Mouse (Mus musculus) thymus, adult 2 months (tissue): ENCODE results near the gene Wdr31. TPM values are rescaled to one million over a fixed set of nuclear protein-coding genes. Genes with fewer than 3 reads are reported as not detected.
A peak's percentile ranks its signal among the peaks of the same experiment; 100 is the strongest.

Source experiments
- DNase-seq: peaks from one replicate; pipeline ENCODE4 v3.0.0; 2021
- H3K27ac ChIP-seq: fragments of 200-500 bp; 2 replicates; pipeline ENCODE4 v1.5.1; 2012; ENCODE audit warnings: low read length, control low read depth; ENCODE audit not compliant: control insufficient read depth, insufficient read depth
- H3K27me3 ChIP-seq: fragments of 200-500 bp; 2 replicates; pipeline ENCODE4 v1.6.1; 2012; ENCODE audit warnings: mild to moderate bottlenecking, low read length, moderate library complexity, mixed read lengths; ENCODE audit not compliant: control insufficient read depth, insufficient read depth
- H3K36me3 ChIP-seq: fragments of 200-500 bp; 2 replicates; pipeline ENCODE4 v1.6.1; 2012; ENCODE audit warnings: mild to moderate bottlenecking, low read length, moderate library complexity; ENCODE audit not compliant: control insufficient read depth, insufficient read depth
- H3K4me1 ChIP-seq: fragments of 200-500 bp; replicated peaks from 2 replicates; pipeline ENCODE4 v1.6.1; 2012; ENCODE audit warnings: low read length; ENCODE audit not compliant: control insufficient read depth, insufficient read depth
- H3K4me3 ChIP-seq: fragments of 200-500 bp; 2 replicates; pipeline ENCODE4 v1.5.1; 2012; ENCODE audit warnings: mild to moderate bottlenecking, low read length, control low read depth, moderate library complexity; ENCODE audit not compliant: control insufficient read depth, insufficient read depth
- CTCF ChIP-seq: fragments of 200-500 bp; IDR thresholded peaks from 2 replicates; pipeline ENCODE4 v1.5.1; 2012; ENCODE audit warnings: mild to moderate bottlenecking, control low read depth, low read length, moderate library complexity, borderline replicate concordance; ENCODE audit not compliant: control insufficient read depth, poor library complexity, insufficient read depth; ENCODE audit errors: extremely low read depth
- POLR2A ChIP-seq: fragments of 200-500 bp; IDR thresholded peaks from 2 replicates; pipeline ENCODE4 v1.6.1; 2012; ENCODE audit warnings: mild to moderate bottlenecking, low read length, control low read depth, moderate library complexity; ENCODE audit not compliant: control insufficient read depth, poor library complexity, insufficient read depth; ENCODE audit errors: extremely low read depth
- WGBS: fragments of 180-500 bp; shearing (Covaris S2); methylation state at CpG from one replicate; pipeline ENCODE4 v1.1.7; 2018; 5-methylcytosine and 5-hydroxymethylcytosine counted together
- polyA plus RNA-seq: library from polyadenylated mRNA; depleted of rRNA; stranded (reverse); fragments of >200 nt; gene quantifications from 2 replicates; pipeline ENCODE4 v1.2.3, GENCODE M21; 2012

Wdr31 gene
- polyA plus RNA-seq, 1 experiment = 1.9 TPM

GRCm38 (mm10) chr4:62477542-62478244, 7.0 kb upstream of the Wdr31 start:
- Histone ChIP-seq H3K4me1 (peaks cover 22% of the 10 kb centered on the region), H3K36me3 (no peaks in the 10 kb centered on the region), H3K27ac (no peak overlapping the region), H3K4me3 (no peak overlapping the region), H3K27me3 (no peaks in the 10 kb centered on the region)
- TF ChIP-seq POLR2A (no peak), CTCF (no peak)
- no peak for DNase-seq
- WGBS = 83% methylated on average over 6 of the region's 6 CpGs

GRCm38 (mm10) chr4:62475793-62476192, 5.1 kb upstream of the Wdr31 start:
- H3K27ac ChIP-seq = peak overlapping the region; percentile 88; the same call in 1 of the 2 replicates
- no peaks in the 10 kb centered on the region for H3K27me3 ChIP-seq
- H3K4me3 ChIP-seq = no peak overlapping the region
- peaks cover 22% of the 10 kb centered on the region for H3K4me1 ChIP-seq
- DNase-seq = peak; percentile 27
- 29% methylated on average over 6 of the region's 6 CpGs for WGBS
- H3K36me3 ChIP-seq = no peaks in the 10 kb centered on the region
- no peak for TF ChIP-seq CTCF
- no peak for TF ChIP-seq POLR2A

DNA sequence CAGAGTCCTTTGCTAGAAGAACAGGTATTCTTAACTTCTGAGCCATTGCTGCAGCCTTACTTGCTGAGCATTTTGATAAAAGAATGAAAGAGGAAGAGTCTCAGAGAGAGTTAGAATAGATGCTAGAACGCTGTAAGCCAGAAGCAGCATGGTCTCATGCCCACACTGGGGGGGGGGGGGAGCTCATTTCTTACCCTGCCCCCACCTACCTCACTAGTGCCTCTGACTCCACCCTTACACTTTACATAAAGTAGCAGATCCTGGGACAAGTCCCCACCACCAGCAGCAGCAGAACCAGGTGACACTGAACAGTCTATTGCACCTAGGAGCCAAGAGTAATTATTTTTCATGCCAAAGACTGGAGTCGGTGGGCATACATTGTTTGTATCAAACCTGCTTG, 4.4 kb upstream of the Wdr31 start:
- Histone ChIP-seq H3K4me1 (peaks cover 24% of the 10 kb centered on the region), H3K27me3 (no peaks in the 10 kb centered on the region), H3K4me3 (no peak overlapping the region), H3K36me3 (no peaks in the 10 kb centered on the region), H3K27ac (peak overlapping the region; percentile 88)
- whole genome bisulfite sequencing = 26% methylated on average over 2 of the region's 2 CpGs
- DNase-seq = peak; percentile 35
- TF ChIP-seq CTCF (no peak), POLR2A (no peak)

DNA sequence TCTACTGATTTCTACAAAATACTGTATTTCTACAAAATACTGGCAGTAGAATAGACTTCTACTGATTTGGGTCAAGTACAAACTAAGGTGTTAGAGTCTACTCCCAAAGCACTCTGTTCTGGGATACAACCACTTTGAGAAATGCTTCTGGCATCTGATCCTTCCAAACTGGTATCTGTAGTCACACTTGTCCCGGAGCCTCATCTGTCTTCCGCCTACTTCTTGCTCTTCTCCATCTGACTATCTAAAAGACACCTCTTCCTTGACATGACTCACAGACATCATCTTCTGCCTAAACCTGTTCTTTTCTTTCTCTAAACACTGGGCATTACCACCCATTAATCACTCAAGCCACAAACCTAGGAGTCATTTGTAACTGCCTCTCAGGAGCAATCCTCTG, 1.4 kb upstream of the Wdr31 start:
- WGBS = 92% methylated on average over 2 of the region's 2 CpGs
- Histone ChIP-seq H3K27ac (no peak overlapping the region), H3K27me3 (no peaks in the 10 kb centered on the region), H3K4me3 (no peak overlapping the region), H3K4me1 (peaks cover 16% of the 10 kb centered on the region), H3K36me3 (no peaks in the 10 kb centered on the region)
- DNase-seq = no peak
- no peak for TF ChIP-seq POLR2A
- TF ChIP-seq CTCF = no peak

GRCm38 (mm10) chr4:62468158-62468557, 2.5 kb downstream of the Wdr31 start:
- WGBS = 96% methylated on average over 1 of the region's 1 CpGs

DNA sequence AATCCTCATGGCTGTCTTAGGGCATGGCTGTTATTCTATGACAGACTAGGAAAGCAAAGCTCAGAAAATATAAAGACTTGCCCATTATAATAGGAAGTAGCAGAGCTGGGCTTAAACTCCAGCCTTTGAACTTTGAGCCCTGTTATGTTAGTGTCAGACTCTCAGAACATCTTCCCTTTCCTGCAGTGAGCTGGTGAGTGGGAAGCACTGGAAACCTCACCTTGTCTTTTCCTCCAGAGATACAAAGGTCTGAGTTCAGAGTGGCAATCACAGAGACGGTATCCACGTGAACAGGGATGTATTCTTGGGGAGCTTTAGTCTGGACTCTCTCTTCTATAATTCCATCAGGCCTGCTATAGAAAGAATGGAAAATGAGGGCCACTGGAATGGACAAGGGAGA, 7.6 kb downstream of the Wdr31 start:
- Histone ChIP-seq H3K27me3 (no peaks in the 10 kb centered on the region), H3K4me1 (no peaks in the 10 kb centered on the region), H3K4me3 (no peak overlapping the region), H3K27ac (no peak overlapping the region), H3K36me3 (no peaks in the 10 kb centered on the region)
- WGBS = 96% methylated on average over 2 of the region's 2 CpGs
- TF ChIP-seq POLR2A (no peak), CTCF (no peak)
- no peak for DNase-seq

More at GRCm38 (mm10) chr4:62468158-62468557, 2.5 kb downstream of the Wdr31 start:
- Histone ChIP-seq H3K27ac (no peak overlapping the region), H3K27me3 (no peaks in the 10 kb centered on the region), H3K4me1 (peaks cover 3% of the 10 kb centered on the region), H3K36me3 (no peaks in the 10 kb centered on the region), H3K4me3 (no peak overlapping the region)
- DNase-seq = no peak
- no peak for TF ChIP-seq POLR2A
- no peak for TF ChIP-seq CTCF

DNA sequence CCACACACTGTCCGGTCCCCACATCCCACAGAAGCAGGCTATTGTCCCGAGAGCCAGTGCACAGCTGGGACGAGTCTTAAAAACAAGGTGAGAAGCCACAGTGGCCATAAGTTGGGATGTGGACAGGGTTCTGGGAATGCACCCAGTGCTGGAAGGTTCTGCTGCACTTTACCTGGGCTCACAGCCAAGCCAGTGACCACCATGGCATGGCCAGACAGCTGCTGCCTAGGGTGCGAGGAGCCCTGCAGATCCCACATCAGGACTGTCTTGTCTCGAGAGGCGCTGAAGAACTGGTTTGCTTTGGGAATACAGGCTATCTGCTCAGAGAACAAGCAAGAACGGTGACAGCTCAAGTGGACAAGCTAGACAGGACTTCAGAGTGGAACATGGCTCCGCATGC, 10.3 kb downstream of the Wdr31 start:
- Histone ChIP-seq H3K36me3 (no peaks in the 10 kb centered on the region), H3K4me1 (0 out of 2 replicates have a peak, but pooled peaks cover 2% of the 10 kb centered on the region), H3K27ac (no peak overlapping the region), H3K27me3 (no peaks in the 10 kb centered on the region), H3K4me3 (no peak overlapping the region)
- no peak for DNase-seq
- WGBS = 97% methylated on average over 8 of the region's 8 CpGs
- TF ChIP-seq POLR2A (no peak), CTCF (no peak)
